8 mouse cellular contexts compared by ENCODE assay signal in the genomic region with DNA sequence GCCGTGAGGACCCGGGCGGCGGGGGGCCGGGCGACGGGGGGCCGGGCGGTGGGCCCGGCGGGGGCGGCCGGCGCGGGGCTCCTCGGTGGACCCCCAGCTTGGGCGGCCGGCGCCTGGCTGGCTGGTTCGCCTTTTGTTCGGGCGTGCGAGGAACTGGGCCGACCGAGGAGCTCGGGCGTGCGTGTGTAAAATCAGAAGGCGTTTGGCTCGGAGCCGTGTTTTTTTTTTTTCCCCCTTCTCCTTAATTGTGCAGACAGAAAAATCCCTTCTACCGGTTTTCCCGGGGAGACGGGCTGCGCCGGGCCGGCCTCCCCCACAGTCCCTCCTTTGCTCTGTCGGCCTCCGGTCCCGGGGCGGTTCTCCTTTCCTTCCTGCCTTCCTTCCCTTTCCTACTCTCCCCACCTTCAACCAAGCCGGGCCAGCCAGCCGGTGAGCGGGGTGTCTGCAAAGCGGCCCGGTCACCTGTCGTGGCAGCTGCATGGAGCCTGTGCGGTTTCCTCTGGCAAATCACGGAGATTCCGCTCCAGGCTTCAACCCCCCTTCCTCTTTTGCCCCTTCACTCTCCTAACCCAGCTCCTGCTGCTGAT. TPM values are rescaled to one million over a fixed set of nuclear protein-coding genes. Genes with fewer than 3 reads are reported as not detected.
DNase-seq lines count a peak whose midpoint lies in the region; ATAC-seq and TF ChIP-seq lines count a peak whose summit lies in the region.

No protein-coding gene starts in this region.

- peak overlapping the region; percentile 96 for H3K9ac ChIP-seq in heart, adult 2 months (ENCODE audit: low read depth, low read length)
- H3K9ac ChIP-seq in liver, adult 2 months (ENCODE audit: low read depth, low read length) = peak overlapping the region; percentile 93
- peak overlapping the region; percentile 94 for H3K9ac ChIP-seq in stomach, embryonic 14.5 days (replicated peaks; ENCODE audit: low read depth, low read length)

- H3K27me3 ChIP-seq in embryonic facial prominence, embryonic 10.5 days (replicated peaks; ENCODE audit: low read depth, poor library complexity, severe bottlenecking) = peaks cover 11% of the 10 kb centered on the region; the same call in 1 of the 2 replicates
- no peaks in the 10 kb centered on the region for H3K27me3 ChIP-seq in heart, adult 2 months (ENCODE audit: control insufficient read depth, insufficient read depth, low read length)
- no peaks in the 10 kb centered on the region for H3K27me3 ChIP-seq in liver, adult 2 months (ENCODE audit: control insufficient read depth, insufficient read depth, low read length)
- no peaks in the 10 kb centered on the region for H3K27me3 ChIP-seq in myocyte (ENCODE audit: control insufficient read depth, insufficient read depth, insufficient read length)
- H3K27me3 ChIP-seq in stomach, embryonic 14.5 days (ENCODE audit: control insufficient read depth, insufficient read depth, low read length) = no peaks in the 10 kb centered on the region

- no peak for ATAC-seq in stomach, embryonic 14.5 days (ENCODE audit: insufficient number of reproducible peaks, insufficient read depth, low FRiP score, low read depth)

- H3ac ChIP-seq in myocyte (ENCODE audit: control insufficient read depth, insufficient read length) = peak overlapping the region; percentile 95

- peak overlapping the region; percentile 98 for H3K27ac ChIP-seq in embryonic facial prominence, embryonic 10.5 days (replicated peaks)
- peak overlapping the region; percentile 87 for H3K27ac ChIP-seq in heart, adult 2 months
- H3K27ac ChIP-seq in liver, adult 2 months (replicated peaks; ENCODE audit: insufficient read depth, low read depth, low read length) = peak overlapping the region; percentile 68
- peak overlapping the region; percentile 89 for H3K27ac ChIP-seq in stomach, embryonic 14.5 days (ENCODE audit: low read length)

- H3K79me2 ChIP-seq in heart, adult 2 months (replicated peaks; ENCODE audit: control insufficient read depth, insufficient read depth, low read length) = peaks cover 4% of the 10 kb centered on the region
- peaks cover 21% of the 10 kb centered on the region; the same call in 1 of the 2 replicates for H3K79me2 ChIP-seq in liver, adult 2 months (ENCODE audit: control insufficient read depth, insufficient read depth, low read length)
- H3K79me2 ChIP-seq in myocyte (ENCODE audit: control insufficient read depth, insufficient read depth) = peaks cover 52% of the 10 kb centered on the region

- no peaks in the 10 kb centered on the region for H3K9me3 ChIP-seq in embryonic facial prominence, embryonic 10.5 days
- H3K9me3 ChIP-seq in stomach, embryonic 14.5 days (ENCODE audit: control insufficient read depth, low read depth, low read length) = no peaks in the 10 kb centered on the region

- TF ChIP-seq EP300 in heart, adult 2 months (IDR thresholded peaks at IDR 0.05; ENCODE audit: insufficient read depth, low read depth, low read length) = no peak

- peak overlapping the region; percentile 72 for H3K4me2 ChIP-seq in myocyte (ENCODE audit: low read depth)
- peak overlapping the region; percentile 54 for H3K4me2 ChIP-seq in stomach, embryonic 14.5 days (replicated peaks; ENCODE audit: low read depth, low read length)

- TF ChIP-seq CTCF in heart, adult 2 months (IDR thresholded peaks at IDR 0.05) = no peak
- no peak for TF ChIP-seq CTCF in liver, adult 2 months (IDR thresholded peaks at IDR 0.05; ENCODE audit: low read depth, low read length)

- peaks cover 27% of the 10 kb centered on the region for H3K36me3 ChIP-seq in embryonic facial prominence, embryonic 10.5 days (replicated peaks)
- H3K36me3 ChIP-seq in heart, adult 2 months (ENCODE audit: control insufficient read depth, insufficient read depth, low read length) = peaks cover 5% of the 10 kb centered on the region; the same call in 1 of the 2 replicates
- H3K36me3 ChIP-seq in liver, adult 2 months (ENCODE audit: control insufficient read depth, insufficient read depth, low read length) = no peaks in the 10 kb centered on the region
- H3K36me3 ChIP-seq in myocyte (ENCODE audit: control insufficient read depth, insufficient read depth) = peaks cover 3% of the 10 kb centered on the region
- no peaks in the 10 kb centered on the region for H3K36me3 ChIP-seq in stomach, embryonic 14.5 days (ENCODE audit: control insufficient read depth, insufficient read depth, low read length)

- peak overlapping the region; percentile 89 for H3K4me3 ChIP-seq in embryonic facial prominence, embryonic 10.5 days
- peak overlapping the region; percentile 82 for H3K4me3 ChIP-seq in heart, adult 2 months
- peak overlapping the region; percentile 89 for H3K4me3 ChIP-seq in liver, adult 2 months (ENCODE audit: insufficient read depth, low read depth, low read length)
- peak overlapping the region; percentile 90 for H3K4me3 ChIP-seq in myocyte
- H3K4me3 ChIP-seq in stomach, embryonic 14.5 days (ENCODE audit: low read depth, low read length) = peak overlapping the region; percentile 76

- peak; percentile 13; the same call in 1 of the 2 replicates for TF ChIP-seq POLR2A in heart, adult 2 months (IDR thresholded peaks at IDR 0.05; ENCODE audit: insufficient read depth, low read depth, low read length)
- TF ChIP-seq POLR2A in liver, adult 2 months (IDR thresholded peaks at IDR 0.05; ENCODE audit: extremely low read depth, insufficient read depth, low read length) = no peak
- TF ChIP-seq POLR2A in myocyte (IDR thresholded peaks at IDR 0.05; ENCODE audit: insufficient read length, low read depth) = no peak

- intact Hi-C loops in heart, adult 2 months (cut with DNase I) = loop anchor here (2.0 to 5.0 kb wide), 3 partner anchors 28 to 110 kb away; a partner anchor contains a TSS

- peaks cover 28% of the 10 kb centered on the region for H3K4me1 ChIP-seq in embryonic facial prominence, embryonic 10.5 days
- H3K4me1 ChIP-seq in heart, adult 2 months (ENCODE audit: control insufficient read depth, insufficient read depth, low read length) = peaks cover 4% of the 10 kb centered on the region
- peaks cover 9% of the 10 kb centered on the region for H3K4me1 ChIP-seq in liver, adult 2 months (ENCODE audit: control insufficient read depth, insufficient read depth, low read length)
- H3K4me1 ChIP-seq in stomach, embryonic 14.5 days (ENCODE audit: control insufficient read depth, insufficient read depth, low read length) = peaks cover 12% of the 10 kb centered on the region; the same call in 1 of the 2 replicates

- under 1% methylated on average over 50 of the region's 50 CpGs for WGBS in embryonic facial prominence, embryonic 10.5 days
- under 1% methylated on average over 40 of the region's 50 CpGs for WGBS in heart, adult 2 months
- WGBS in liver, adult 2 months = under 1% methylated on average over 48 of the region's 50 CpGs
- under 1% methylated on average over 39 of the region's 50 CpGs for WGBS in stomach, embryonic 14.5 days

- DNase-seq in 3T3-L1 (ENCODE audit: low read depth, low spot score) = peak; percentile 61
- DNase-seq in adrenal gland, postnatal 14 days = peak; percentile 70
- peak; percentile 69 for DNase-seq in embryonic facial prominence, embryonic 10.5 days (ENCODE audit: low spot score)
- DNase-seq in heart, adult 2 months = peak; percentile 70 to 77
- DNase-seq in kidney, adult 8-10 months = peak; percentile 36 to 47
- DNase-seq in liver, adult 2 months (ENCODE audit: extremely low read depth, low read depth, low spot score) = peak; percentile 31

TF ChIP-seq in myocyte, 11 proteins besides CTCF, POLR2A, EP300 and RAD21:
- TF ChIP-seq TCF3 (IDR thresholded peaks at IDR 0.05; ENCODE audit: insufficient read length, low read depth) = peak; percentile 89
- peak in 2 of 3 experiments; percentile 94 to 97 for TF ChIP-seq MYOD1 (IDR thresholded peaks at IDR 0.05; ENCODE audit: control insufficient read depth in 1 of 3, insufficient read length in 2 of 3, low read depth in 2 of 3)
- peak; percentile 42 to 99 (median 96) for TF ChIP-seq MYOG (IDR thresholded peaks at IDR 0.05; ENCODE audit: control insufficient read depth in 1 of 3, insufficient read depth in 1 of 3, insufficient read length in 2 of 3, low read depth in 2 of 3)
- peak; percentile 76 for TF ChIP-seq TCF12 (IDR thresholded peaks at IDR 0.05; ENCODE audit: insufficient read depth, poor library complexity, severe bottlenecking)
- no peak for TF ChIP-seq USF1 (IDR thresholded peaks at IDR 0.05; ENCODE audit: low read depth)
- no peak for TF ChIP-seq MAX (IDR thresholded peaks at IDR 0.05; ENCODE audit: low read depth)

RNA-seq across cellular contexts. Expression of a gene that starts 0.9 kb away (rescaled TPM):
- total RNA-seq in adrenal gland, postnatal 14 days (2021) = 67.4 and 70.7 TPM in 2 replicates
- 132 and 140 TPM in 2 replicates for polyA plus RNA-seq in embryonic facial prominence, embryonic 10.5 days (2016; fragmentation: Nextera tagmentation; extraction: Ambion mirVana)
- total RNA-seq in heart, adult 2 months (2021) = 100 to 1,000 TPM in 1 of 2 experiments, 10 to 100 TPM in 1; 97.2 to 112 TPM
- polyA plus RNA-seq in heart, adult 2 months (2012; rRNA removed) = 31.2 and 37.8 TPM in 2 replicates
- total RNA-seq in liver, adult 2 months (2014; rRNA removed) = 25.4 and 26.6 TPM in 2 replicates
- polyA plus RNA-seq in liver, adult 2 months (2012; rRNA removed) = 17.0 and 19.9 TPM in 2 replicates
- polyA plus RNA-seq in myocyte (2012; fragmentation: generic; extraction: Trizol) = 56.4 TPM
- polyA plus RNA-seq in stomach, embryonic 14.5 days (2014; fragmentation: Nextera tagmentation; extraction: Ambion mirVana) = 86.9 and 100 TPM in 2 replicates

RNA-seq across cellular contexts. Expression of a gene that starts 27.5 kb away (rescaled TPM):
- total RNA-seq in adrenal gland, postnatal 14 days (2021) = 90.4 and 97.5 TPM in 2 replicates
- 165 and 169 TPM in 2 replicates for polyA plus RNA-seq in embryonic facial prominence, embryonic 10.5 days (2016; fragmentation: Nextera tagmentation; extraction: Ambion mirVana)
- total RNA-seq in heart, adult 2 months (2021) = 10 to 100 TPM; 54.6 to 64.7 TPM
- polyA plus RNA-seq in heart, adult 2 months (2012; rRNA removed) = 25.5 and 36.3 TPM in 2 replicates
- 12.8 and 18.3 TPM in 2 replicates for total RNA-seq in liver, adult 2 months (2014; rRNA removed)
- 13.2 and 18.1 TPM in 2 replicates for polyA plus RNA-seq in liver, adult 2 months (2012; rRNA removed)
- polyA plus RNA-seq in myocyte (2012; fragmentation: generic; extraction: Trizol) = 72.8 TPM
- 167 and 175 TPM in 2 replicates for polyA plus RNA-seq in stomach, embryonic 14.5 days (2014; fragmentation: Nextera tagmentation; extraction: Ambion mirVana)

RNA-seq across cellular contexts. Expression of a gene that starts 27.6 kb away (rescaled TPM):
- total RNA-seq in adrenal gland, postnatal 14 days (2021) = 7.7 and 8.8 TPM in 2 replicates
- 7.3 and 8.1 TPM in 2 replicates for polyA plus RNA-seq in embryonic facial prominence, embryonic 10.5 days (2016; fragmentation: Nextera tagmentation; extraction: Ambion mirVana)
- 1 to 10 TPM; 7.0 to 8.6 TPM for total RNA-seq in heart, adult 2 months (2021)
- polyA plus RNA-seq in heart, adult 2 months (2012; rRNA removed) = 5.7 and 11.5 TPM in 2 replicates
- total RNA-seq in liver, adult 2 months (2014; rRNA removed) = 3.9 and 4.6 TPM in 2 replicates
- polyA plus RNA-seq in liver, adult 2 months (2012; rRNA removed) = 1.3 and 2.0 TPM in 2 replicates
- 3.5 TPM for polyA plus RNA-seq in myocyte (2012; fragmentation: generic; extraction: Trizol)
- 5.3 and 8.6 TPM in 2 replicates for polyA plus RNA-seq in stomach, embryonic 14.5 days (2014; fragmentation: Nextera tagmentation; extraction: Ambion mirVana)
